Mouse (Mus musculus) liver, embryonic 15.5 days (tissue): Measurements from ENCODE around the gene Vcam1. TPM values are rescaled to one million over a fixed set of nuclear protein-coding genes. Genes with fewer than 3 reads are reported as not detected.

Source experiments
- ATAC-seq: fragments of 200-750 bp; cut with Nextera tagmentation; 2 replicates; pipeline ENCODE4 v1.8.0; 2017; ENCODE audit warnings: moderate number of reproducible peaks, mild to moderate bottlenecking, moderate library complexity; ENCODE audit not compliant: insufficient read depth
- H3K27ac ChIP-seq: fragments of 300-500 bp; sonication (generic); replicated peaks from 2 replicates; pipeline ENCODE4 v1.5.1; 2015; ENCODE audit warnings: mild to moderate bottlenecking, inconsistent platforms
- H3K27me3 ChIP-seq: fragments of 300-500 bp; sonication (generic); 2 replicates; pipeline ENCODE4 v1.6.1; 2015; ENCODE audit warnings: mild to moderate bottlenecking, inconsistent platforms
- H3K36me3 ChIP-seq: fragments of 300-500 bp; sonication (generic); replicated peaks from 2 replicates; pipeline ENCODE4 v1.6.1; 2015; ENCODE audit warnings: moderate library complexity, mild to moderate bottlenecking, inconsistent platforms
- H3K4me1 ChIP-seq: fragments of 300-500 bp; sonication (generic); replicated peaks from 2 replicates; pipeline ENCODE4 v1.6.1; 2015; ENCODE audit warnings: inconsistent platforms
- H3K4me2 ChIP-seq: fragments of 300-500 bp; sonication (generic); 2 replicates; pipeline ENCODE4 v1.6.1; 2015; ENCODE audit warnings: moderate library complexity, mild to moderate bottlenecking, inconsistent platforms
- H3K4me3 ChIP-seq: fragments of 300-500 bp; sonication (generic); replicated peaks from 2 replicates; pipeline ENCODE4 v1.5.1; 2015; ENCODE audit warnings: mild to moderate bottlenecking, inconsistent platforms
- H3K9ac ChIP-seq: fragments of 300-500 bp; sonication (generic); 2 replicates; pipeline ENCODE4 v1.6.1; 2015; ENCODE audit warnings: moderate library complexity, mild to moderate bottlenecking, inconsistent platforms
- H3K9me3 ChIP-seq: fragments of 300-500 bp; sonication (generic); replicated peaks from 2 replicates; pipeline ENCODE4 v1.6.1; 2016; ENCODE audit warnings: inconsistent platforms
- WGBS: fragments of 180-500 bp; shearing (Covaris S2); methylation state at CpG from one replicate; pipeline ENCODE4 v1.1.7; 2015; ENCODE audit warnings: mixed read lengths; ENCODE audit not compliant: insufficient replicate concordance; 5-methylcytosine and 5-hydroxymethylcytosine counted together
- polyA plus RNA-seq: library from polyadenylated mRNA; unstranded; fragments of >200 nt; fragmentation: Nextera tagmentation; extraction: Ambion mirVana; gene quantifications from 2 replicates; pipeline ENCODE4 v1.2.1, GENCODE M21; 2015

Vcam1 gene
- polyA plus RNA-seq, 1 experiment from 2014 or later: 85.4 TPM

DNA sequence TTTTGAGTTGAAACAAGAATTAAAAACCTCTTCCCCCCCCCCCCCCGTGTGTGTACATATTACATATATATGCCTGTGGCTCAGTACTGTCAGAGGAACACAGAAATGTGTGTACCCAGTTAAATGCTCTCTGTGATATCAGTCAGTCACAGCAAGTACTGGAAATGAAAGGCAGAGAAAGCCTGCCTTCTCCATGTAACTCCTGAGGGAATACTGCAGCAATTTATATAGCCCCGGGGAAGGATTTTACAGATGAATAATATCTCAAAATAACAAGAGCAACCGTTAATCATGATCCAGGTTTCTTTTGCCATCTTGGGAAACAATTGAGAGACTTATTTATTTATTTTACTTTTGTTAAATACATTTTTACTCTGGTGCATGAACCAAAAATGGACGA, 19.6 kb upstream of the Vcam1 start:
- Histone ChIP-seq H3K9me3 (no peaks in the 10 kb centered on the region), H3K27me3 (no peaks in the 10 kb centered on the region), H3K4me1 (no peaks in the 10 kb centered on the region), H3K36me3 (no peaks in the 10 kb centered on the region), H3K4me3 (no peak overlapping the region), H3K4me2 (no peak overlapping the region), H3K27ac (no peak overlapping the region), H3K9ac (no peak overlapping the region)
- WGBS: 42% methylated on average over 4 of the region's 4 CpGs
- no peak for ATAC-seq

GRCm38 (mm10) chr3:116148676-116149075, 19.2 kb upstream of the Vcam1 start:
- 52% methylated on average over 9 of the region's 9 CpGs for WGBS
- Histone ChIP-seq H3K4me2 (no peak overlapping the region), H3K9ac (no peak overlapping the region), H3K27ac (no peak overlapping the region), H3K27me3 (no peaks in the 10 kb centered on the region), H3K4me1 (no peaks in the 10 kb centered on the region), H3K36me3 (no peaks in the 10 kb centered on the region), H3K9me3 (no peaks in the 10 kb centered on the region), H3K4me3 (no peak overlapping the region)
- ATAC-seq: no peak

- no peaks in the 10 kb centered on the region for H3K36me3 ChIP-seq
- H3K9me3 ChIP-seq: no peaks in the 10 kb centered on the region
- no peak overlapping the region for H3K4me3 ChIP-seq
- H3K27ac ChIP-seq: no peak overlapping the region
- H3K27me3 ChIP-seq: no peaks in the 10 kb centered on the region
- H3K9ac ChIP-seq: no peak overlapping the region
- peaks cover 7% of the 10 kb centered on the region for H3K4me1 ChIP-seq
- no peak overlapping the region for H3K4me2 ChIP-seq
- 72% methylated on average over 3 of the region's 3 CpGs for WGBS
- ATAC-seq: no peak
These were observed 11.7 kb upstream of the Vcam1 start for GRCm38 (mm10) chr3:116141226-116141625.

- Histone ChIP-seq H3K36me3 (no peaks in the 10 kb centered on the region), H3K9me3 (no peaks in the 10 kb centered on the region), H3K27ac (no peak overlapping the region), H3K4me1 (peaks cover 7% of the 10 kb centered on the region), H3K27me3 (no peaks in the 10 kb centered on the region), H3K4me3 (no peak overlapping the region), H3K4me2 (no peak overlapping the region), H3K9ac (no peak overlapping the region)
- no peak for ATAC-seq
- 26% methylated on average over 5 of the region's 5 CpGs for WGBS
These were observed 9.5 kb upstream of the Vcam1 start for GRCm38 (mm10) chr3:116139000-116139399.

DNA sequence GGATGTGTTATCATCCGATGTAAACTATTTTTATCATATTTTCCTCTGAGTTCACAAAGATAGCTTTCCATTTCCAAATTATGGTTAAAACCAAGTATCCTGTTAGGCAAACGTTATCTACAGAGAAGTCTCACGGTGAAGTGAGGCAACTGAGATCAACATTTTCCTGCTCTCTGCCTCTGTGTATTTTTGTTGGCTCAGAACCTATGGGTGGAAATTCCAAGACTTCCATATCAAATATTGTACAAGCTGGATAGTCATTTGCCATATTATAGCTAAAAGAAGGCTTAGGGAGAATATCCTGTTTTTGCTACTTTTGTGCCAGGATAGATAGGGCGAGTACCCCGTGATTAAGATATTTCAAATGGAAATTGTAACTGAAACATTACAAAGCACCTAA, 8.6 kb upstream of the Vcam1 start:
- no peak overlapping the region for H3K4me2 ChIP-seq

GRCm38 (mm10) chr3:116133363-116133762, 3.9 kb upstream of the Vcam1 start:
- ATAC-seq: no peak
- Histone ChIP-seq H3K27ac (no peak overlapping the region), H3K4me2 (no peak overlapping the region), H3K9ac (no peak overlapping the region), H3K4me3 (no peak overlapping the region), H3K27me3 (no peaks in the 10 kb centered on the region), H3K36me3 (no peaks in the 10 kb centered on the region), H3K9me3 (no peaks in the 10 kb centered on the region), H3K4me1 (peaks cover 2% of the 10 kb centered on the region; the same call in 1 of the 2 replicates)
- 32% methylated on average over 5 of the region's 5 CpGs for WGBS

More for the DNA sequence above, 8.6 kb upstream of the Vcam1 start:
- Histone ChIP-seq H3K4me1 (peaks cover 7% of the 10 kb centered on the region), H3K27ac (no peak overlapping the region), H3K9me3 (no peaks in the 10 kb centered on the region), H3K4me3 (no peak overlapping the region), H3K36me3 (no peaks in the 10 kb centered on the region), H3K9ac (no peak overlapping the region), H3K27me3 (no peaks in the 10 kb centered on the region)
- WGBS: 51% methylated on average over 5 of the region's 5 CpGs
- no peak for ATAC-seq

DNA sequence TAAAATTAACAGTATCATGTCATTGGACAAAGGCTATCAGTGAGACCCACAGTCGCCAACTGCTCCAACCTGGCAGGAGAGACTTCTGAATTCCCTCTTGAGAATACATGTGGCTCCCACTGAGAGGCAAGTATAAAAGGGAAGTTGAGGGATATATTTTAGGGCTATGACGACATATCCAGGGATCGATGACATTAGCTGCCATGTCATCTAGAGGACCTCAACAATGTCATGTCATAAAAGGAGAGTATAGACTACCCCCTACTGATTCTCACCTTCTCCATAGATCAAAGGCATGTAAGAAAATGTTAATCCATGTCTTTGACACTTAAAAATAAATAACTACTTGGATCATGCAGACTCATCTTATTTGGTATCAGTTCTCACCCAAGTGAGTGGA, 1.2 kb upstream of the Vcam1 start:
- Histone ChIP-seq H3K27ac (no peak overlapping the region), H3K4me2 (no peak overlapping the region), H3K36me3 (no peaks in the 10 kb centered on the region), H3K4me3 (no peak overlapping the region), H3K9me3 (no peaks in the 10 kb centered on the region), H3K27me3 (no peaks in the 10 kb centered on the region), H3K9ac (no peak overlapping the region), H3K4me1 (no peaks in the 10 kb centered on the region)
- WGBS: 46% methylated on average over 3 of the region's 3 CpGs
- ATAC-seq: no peak

DNA sequence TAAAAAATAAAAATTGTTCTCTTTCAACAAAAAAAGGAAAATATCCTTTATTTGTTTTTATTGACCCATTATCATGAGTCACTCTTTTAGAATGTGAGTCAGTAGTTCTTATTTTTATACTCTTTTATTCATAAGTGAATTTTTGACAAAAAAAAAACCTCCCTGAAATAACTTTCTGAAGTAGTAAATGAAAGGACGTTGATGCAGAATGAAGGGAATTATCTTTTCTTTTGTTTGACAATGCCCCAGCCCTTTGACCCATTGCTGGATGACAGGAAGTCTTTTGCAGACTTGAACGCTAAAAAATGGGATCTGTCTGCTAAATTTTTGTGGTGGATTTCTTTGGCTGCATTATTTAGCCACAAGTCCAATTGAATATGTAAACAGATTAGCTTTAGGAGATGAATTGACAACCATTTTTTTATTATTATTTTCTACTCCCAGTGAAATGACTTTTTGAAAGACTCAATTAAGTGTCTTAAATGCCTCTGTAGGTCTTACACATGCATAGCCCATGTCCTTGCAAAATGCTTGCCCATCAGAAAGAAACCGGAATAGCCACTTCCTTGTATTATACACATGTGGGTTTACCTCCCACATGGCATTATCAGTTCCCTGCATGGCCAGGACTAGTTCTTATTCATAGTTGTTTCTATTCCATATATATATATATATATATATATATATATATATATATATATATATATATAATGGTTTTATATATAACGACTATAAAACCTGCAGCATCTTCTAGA, 530 bp upstream of the Vcam1 start:
- ATAC-seq: no peak
- no peak overlapping the region for H3K27ac ChIP-seq
- 30% methylated on average over 4 of the region's 4 CpGs for WGBS
- H3K27me3 ChIP-seq: no peaks in the 10 kb centered on the region
- H3K4me2 ChIP-seq: no peak overlapping the region
- H3K9me3 ChIP-seq: no peaks in the 10 kb centered on the region
- H3K4me3 ChIP-seq: no peak overlapping the region
- H3K9ac ChIP-seq: no peak overlapping the region
- no peaks in the 10 kb centered on the region for H3K4me1 ChIP-seq
- no peaks in the 10 kb centered on the region for H3K36me3 ChIP-seq

DNA sequence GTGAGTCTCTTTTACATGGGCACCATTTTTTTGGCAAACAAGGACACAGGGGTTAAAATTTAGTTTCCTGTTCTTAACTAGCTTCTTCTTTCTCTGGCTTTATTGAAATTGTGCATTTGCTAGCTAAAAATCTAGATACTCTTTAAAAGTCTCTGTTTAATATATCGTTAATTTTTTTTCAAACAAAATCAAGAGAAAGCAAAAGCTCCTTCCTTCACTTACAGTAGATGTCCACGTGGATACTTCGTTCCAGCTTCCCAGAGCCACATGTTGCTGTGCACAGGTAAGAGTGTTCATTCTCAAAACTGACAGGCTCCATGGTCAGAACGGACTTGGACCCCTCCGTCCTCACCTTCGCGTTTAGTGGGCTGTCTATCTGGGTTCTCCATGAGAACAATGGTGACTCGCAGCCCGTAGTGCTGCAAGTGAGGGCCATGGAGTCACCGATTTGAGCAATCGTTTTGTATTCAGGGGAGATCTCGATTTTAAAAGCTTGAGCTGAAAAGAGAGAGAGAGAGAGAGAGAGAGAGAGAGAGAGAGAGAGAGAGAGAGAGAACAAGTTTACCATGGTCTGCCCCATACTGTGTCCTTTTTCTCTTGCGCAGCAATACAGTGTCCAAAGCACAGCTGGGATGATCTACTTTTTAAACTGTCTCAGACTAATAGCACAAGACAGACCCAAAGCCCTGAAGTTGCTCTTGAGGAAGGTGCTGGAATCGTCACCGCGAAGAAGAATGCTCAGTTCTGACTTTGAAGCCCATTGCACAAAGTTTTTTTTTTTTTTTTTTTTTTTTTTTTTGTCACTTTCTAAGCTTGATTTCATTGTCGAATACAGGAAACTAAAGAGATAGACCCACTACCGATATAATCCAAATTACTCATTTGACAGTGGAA, 930 bp downstream of the Vcam1 start:
- Histone ChIP-seq H3K4me3 (peak overlapping the region; percentile 49), H3K27ac (peak overlapping the region; percentile 42; the same call in 1 of the 2 replicates), H3K9ac (no peak overlapping the region; the same call in 1 of the 2 replicates), H3K4me1 (peaks cover 6% of the 10 kb centered on the region; the same call in 1 of the 2 replicates), H3K36me3 (0 out of 2 replicates have a peak, but pooled peaks cover 7% of the 10 kb centered on the region), H3K27me3 (no peaks in the 10 kb centered on the region), H3K4me2 (peak overlapping the region; percentile 29; the same call in 1 of the 2 replicates), H3K9me3 (no peaks in the 10 kb centered on the region)
- 55% methylated on average over 18 of the region's 18 CpGs for WGBS
- ATAC-seq: peak; percentile 30; the same call in 1 of the 2 replicates

- no peaks in the 10 kb centered on the region for H3K9me3 ChIP-seq
- no peak overlapping the region for H3K27ac ChIP-seq
- 0 out of 2 replicates have a peak, but pooled peaks cover 7% of the 10 kb centered on the region for H3K36me3 ChIP-seq
- H3K4me1 ChIP-seq: peaks cover 6% of the 10 kb centered on the region; the same call in 1 of the 2 replicates
- no peak for ATAC-seq
- WGBS: 37% methylated on average over 3 of the region's 3 CpGs
- no peak overlapping the region; the same call in 1 of the 2 replicates for H3K9ac ChIP-seq
- H3K4me3 ChIP-seq: peak overlapping the region; percentile 49
- no peaks in the 10 kb centered on the region for H3K27me3 ChIP-seq
- peak overlapping the region; percentile 29 for H3K4me2 ChIP-seq
These were observed 1.7 kb downstream of the Vcam1 start for GRCm38 (mm10) chr3:116127836-116128235.

GRCm38 (mm10) chr3:116127281-116127680, 2.2 kb downstream of the Vcam1 start:
- Histone ChIP-seq H3K27ac (0 out of 2 replicates have a peak overlapping the region, but pooled peaks have one; percentile 57), H3K36me3 (0 out of 2 replicates have a peak, but pooled peaks cover 7% of the 10 kb centered on the region), H3K27me3 (no peaks in the 10 kb centered on the region), H3K9me3 (no peaks in the 10 kb centered on the region), H3K9ac (no peak overlapping the region), H3K4me2 (peak overlapping the region; percentile 41), H3K4me1 (peaks cover 6% of the 10 kb centered on the region; the same call in 1 of the 2 replicates), H3K4me3 (peak overlapping the region; percentile 49)
- WGBS: 33% methylated on average over 2 of the region's 2 CpGs
- ATAC-seq: no peak
